Mouse (Mus musculus) thymus, adult 18-20 months (tissue): ENCODE measurements around the gene Slmap.
"Not testable (repeated sequence)": the region's sequence is repeated elsewhere in the genome, so short reads cannot be mapped to it uniquely, and the experiment has no call there.

ENCODE experiments used
- DNase-seq, 2 experiments: peaks; one replicate each; pipeline ENCODE4 v3.0.0; 2022; ENCODE audit warnings: mixed read lengths in 2 of 2

Slmap gene

GRCm38 (mm10) chr14:26386999-26387398 lies 147.7 kb downstream of the Slmap start:
- DNase-seq = not testable (repeated sequence)

GRCm38 (mm10) chr14:26385659-26386058 lies 149.1 kb downstream of the Slmap start:
- not testable (repeated sequence) for DNase-seq

DNA sequence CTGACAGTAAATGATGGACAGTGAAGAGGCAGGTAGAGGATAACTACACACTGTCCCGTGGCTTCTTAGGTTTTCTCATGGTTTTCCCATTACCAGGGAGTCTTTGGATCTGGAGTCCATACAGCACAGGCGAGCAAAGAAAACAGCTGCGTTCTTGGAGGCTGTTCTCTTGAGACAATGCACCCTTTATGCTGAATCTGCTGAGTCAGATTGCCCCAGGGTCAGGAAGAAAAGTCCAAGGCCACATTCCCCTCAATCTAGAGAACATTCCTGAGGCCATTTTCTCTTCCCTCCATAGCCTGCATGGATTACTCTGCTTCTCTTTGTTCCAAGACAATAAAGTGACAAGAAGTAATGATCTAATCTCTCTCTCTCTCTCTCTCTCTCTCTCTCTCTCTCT lies 155.7 kb downstream of the Slmap start:
- no peak for DNase-seq

DNA sequence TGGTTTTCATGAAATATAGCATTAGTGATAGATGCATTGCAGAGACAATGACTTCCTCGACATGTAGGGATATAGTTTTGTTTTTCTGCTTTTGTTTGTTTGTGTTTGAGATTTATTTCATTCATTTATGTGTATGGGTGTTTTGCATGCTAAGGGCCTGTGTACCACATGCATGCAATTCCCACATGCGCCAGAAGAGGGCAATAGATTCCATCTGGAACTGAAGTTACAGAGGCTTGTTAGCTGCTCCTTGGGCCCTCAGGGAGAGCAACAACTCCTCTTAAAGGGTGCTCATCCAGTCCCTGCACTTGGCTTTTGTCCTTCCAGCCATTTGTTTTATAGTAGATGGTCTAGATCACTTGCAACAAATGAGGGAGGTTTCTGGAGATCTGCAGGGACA lies 158.1 kb downstream of the Slmap start:
- DNase-seq = peak; percentile 3 to 13
